Mouse (Mus musculus) lung, adult 10 weeks (tissue): ENCODE data around the gene Bcas1. TPM values are rescaled to one million over a fixed set of nuclear protein-coding genes. Genes with fewer than 3 reads are reported as not detected.

Source experiments
- polyA plus RNA-seq: library from polyadenylated mRNA; stranded (reverse); fragments of 350-450 nt; fragmentation: Illumina TruSeq; extraction: RNeasy Lipid Tissue Mini Kit (QIAGEN cat#74804); gene quantifications from one replicate; pipeline ENCODE4 v1.2.3, GENCODE M21; 2014; ENCODE audit warnings: low read depth, low replicate concordance; ENCODE audit not compliant: insufficient read depth

Gene Bcas1
- polyA plus RNA-seq, result 4.9 TPM

GRCm38 (mm10) chr2:170427704-170428103, at the start of gene Bcas1:
Gene Bcas1 (minus strand): TSS chr2:170427845.

Other genes with a start within 250 kb of the Bcas1 start
- gene Pfdn4, start 68.6 kb upstream of the Bcas1 start, polyA plus RNA-seq, result 40.4 TPM
- gene Cyp24a1, start 69.3 kb upstream of the Bcas1 start, polyA plus RNA-seq, result not detected
- gene 4930470P17Rik, start 174.2 kb upstream of the Bcas1 start, polyA plus RNA-seq, result not detected